Mouse (Mus musculus) T-cell, adult 2 months (primary cell): ENCODE measurements around the gene Lrpprc.

Source experiments
- DNase-seq: peaks from one replicate; pipeline ENCODE4 v3.0.0; 2022; ENCODE audit warnings: low spot score

Gene Lrpprc

DNA sequence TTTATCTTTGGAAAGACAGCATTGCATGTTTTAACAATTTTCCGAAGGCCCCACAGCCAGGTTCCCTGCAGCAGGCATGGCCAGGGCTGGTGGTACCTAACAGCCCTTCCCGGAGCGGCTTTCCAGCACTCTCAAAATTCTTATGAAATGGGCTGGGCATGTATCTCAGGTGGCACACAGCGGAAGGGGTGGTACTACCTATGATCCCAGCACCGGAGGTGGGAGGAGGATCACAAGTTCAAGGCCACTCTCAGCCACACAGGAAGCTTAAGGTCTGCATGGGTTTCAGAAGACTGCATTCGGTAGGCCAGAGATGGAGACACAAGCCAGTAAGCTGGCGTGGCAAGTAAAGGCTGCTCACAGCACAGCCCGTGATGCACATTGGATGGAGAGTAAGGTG lies 31.6 kb downstream of the Lrpprc start:
- DNase-seq = peak; percentile 7

DNA sequence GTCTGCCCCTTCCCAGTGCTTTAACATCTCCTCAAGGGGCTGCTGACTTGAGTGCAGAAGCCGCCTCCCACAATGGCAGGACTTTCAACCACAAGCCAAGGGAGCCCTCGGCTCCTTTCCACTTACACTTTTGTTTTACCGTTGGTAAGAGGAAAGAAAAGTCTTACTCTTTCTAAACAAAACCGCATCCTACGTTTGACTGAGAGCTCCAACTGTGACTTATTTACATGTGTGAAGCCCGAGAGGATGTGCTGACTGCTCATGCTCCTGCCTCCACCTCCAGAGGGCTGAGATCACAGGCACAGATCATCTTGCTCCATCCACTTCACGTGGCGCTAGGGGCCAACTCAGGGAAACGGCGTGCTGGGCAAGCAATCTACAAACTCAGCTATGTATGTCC lies 32.2 kb downstream of the Lrpprc start:
- peak; percentile 19 for DNase-seq

DNA sequence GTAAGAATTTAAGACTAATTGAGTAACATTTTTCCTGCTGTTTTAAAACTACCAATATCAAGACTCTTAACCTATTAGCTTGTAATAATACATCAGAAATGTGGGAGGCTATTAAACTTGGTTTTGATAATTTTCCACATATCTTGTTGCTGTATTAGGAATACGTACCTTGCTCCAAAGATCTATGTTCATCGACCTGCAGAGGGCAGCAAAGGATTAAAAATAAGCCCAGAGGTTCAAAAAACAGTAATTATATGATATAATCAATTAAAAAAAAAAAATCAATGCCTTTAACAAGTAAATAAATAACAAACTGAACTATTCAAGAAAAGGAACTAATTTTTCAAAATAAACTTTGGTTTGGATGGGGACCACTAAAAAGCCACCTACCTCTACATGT lies 34.5 kb downstream of the Lrpprc start:
- DNase-seq = no peak

DNA sequence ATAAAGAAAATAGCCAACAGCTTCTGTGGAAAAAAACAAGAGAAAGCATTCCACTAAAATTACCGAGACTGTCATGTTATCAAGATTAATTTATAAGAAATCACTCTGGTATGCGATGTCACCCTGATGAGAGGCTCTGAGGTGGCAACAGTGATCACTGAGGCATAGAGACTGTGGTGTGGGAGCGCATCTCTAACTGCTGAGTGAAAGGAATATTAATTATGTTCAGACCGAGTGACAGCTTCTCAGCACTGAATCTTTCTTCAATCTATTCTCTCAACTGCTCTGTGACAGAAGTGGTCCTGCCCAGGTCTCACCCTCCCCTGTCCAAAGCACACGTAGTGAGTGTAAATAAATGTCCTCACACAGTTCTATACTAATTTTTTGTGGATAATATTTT lies 37.1 kb downstream of the Lrpprc start:
- DNase-seq = no peak

GRCm38 (mm10) chr17:84752286-84752685 lies 38.3 kb downstream of the Lrpprc start:
- DNase-seq = no peak

- no peak for DNase-seq
Measured at GRCm38 (mm10) chr17:84751630-84752191, 38.9 kb downstream of the Lrpprc start.

DNA sequence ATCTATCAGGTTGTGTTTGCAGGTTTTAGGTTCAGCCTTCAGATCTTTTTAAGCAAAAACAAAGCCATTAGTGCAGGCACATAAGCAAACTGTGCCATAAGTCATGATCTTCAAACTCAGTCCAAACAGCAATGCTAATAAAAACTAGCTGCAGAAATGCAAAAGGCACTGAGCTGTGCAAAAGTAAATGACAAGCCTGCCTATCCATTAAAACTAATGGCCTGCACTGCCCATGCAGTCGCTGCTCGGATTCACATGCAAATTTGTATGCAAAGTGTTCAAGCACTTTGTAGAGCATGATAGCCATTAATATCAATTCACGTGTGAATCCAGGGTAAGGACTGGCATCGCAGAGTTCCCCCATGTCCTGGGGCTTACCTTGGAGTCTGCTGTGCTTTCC lies 40.5 kb downstream of the Lrpprc start:
- DNase-seq = no peak

DNA sequence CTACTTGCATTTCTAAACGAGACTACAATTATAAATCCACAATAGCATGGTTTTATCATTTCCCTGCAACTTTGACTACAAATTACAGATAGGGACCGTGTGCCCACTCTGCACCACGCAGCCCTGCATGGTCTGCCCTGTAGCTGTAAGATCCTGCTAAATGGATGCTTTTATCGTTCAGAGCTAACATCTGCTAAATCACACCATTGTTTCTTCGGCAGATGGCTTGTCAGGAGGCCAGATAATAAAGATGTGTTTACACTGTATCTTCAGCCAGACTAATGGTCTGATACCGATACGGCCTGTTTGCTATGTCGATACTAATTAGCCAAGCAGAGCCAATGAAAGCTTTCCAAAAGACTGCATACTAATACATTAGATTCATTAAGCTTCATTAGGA lies 41.3 kb downstream of the Lrpprc start:
- no peak for DNase-seq

GRCm38 (mm10) chr17:84748152-84748682 lies 42.4 kb downstream of the Lrpprc start:
- DNase-seq = no peak

DNA sequence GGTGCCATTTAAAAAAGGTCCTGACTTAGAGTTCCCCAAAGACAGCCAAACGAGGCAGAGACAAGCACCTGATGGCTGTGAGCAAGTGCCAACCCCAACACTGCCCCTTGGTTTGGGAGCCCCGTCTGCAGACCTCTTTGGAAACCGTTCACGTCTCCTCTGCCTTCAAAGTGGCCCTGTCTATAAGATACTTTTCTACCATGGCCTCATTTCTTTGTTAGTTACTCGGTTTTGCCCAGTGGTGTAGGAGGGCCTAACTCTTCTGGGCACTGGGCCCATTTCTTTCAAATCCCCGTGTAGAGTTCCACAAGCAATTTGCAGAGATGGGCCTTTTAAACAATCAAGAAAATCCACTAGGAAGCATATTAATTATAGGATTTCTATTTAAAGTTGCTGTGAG lies 43.4 kb downstream of the Lrpprc start:
- DNase-seq = no peak

DNA sequence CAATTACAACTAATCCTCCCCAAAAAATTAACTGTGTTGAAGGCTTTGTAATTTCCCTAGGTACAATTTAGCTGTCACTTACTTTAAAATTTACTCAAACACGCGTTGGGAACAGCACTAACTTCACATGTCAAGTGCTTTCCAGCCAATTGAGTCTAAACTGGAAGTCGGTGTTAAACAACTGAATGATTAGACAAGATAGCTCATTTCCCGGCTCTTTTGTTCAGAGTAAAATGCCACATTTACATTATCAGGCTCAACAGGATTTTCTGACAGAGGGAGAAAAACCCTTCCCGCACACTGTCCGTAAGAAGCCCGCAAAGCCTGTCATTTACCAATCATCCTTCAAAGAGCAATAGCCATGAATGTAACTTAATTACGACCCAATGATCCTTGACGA lies 45.6 kb downstream of the Lrpprc start:
- DNase-seq = no peak

DNA sequence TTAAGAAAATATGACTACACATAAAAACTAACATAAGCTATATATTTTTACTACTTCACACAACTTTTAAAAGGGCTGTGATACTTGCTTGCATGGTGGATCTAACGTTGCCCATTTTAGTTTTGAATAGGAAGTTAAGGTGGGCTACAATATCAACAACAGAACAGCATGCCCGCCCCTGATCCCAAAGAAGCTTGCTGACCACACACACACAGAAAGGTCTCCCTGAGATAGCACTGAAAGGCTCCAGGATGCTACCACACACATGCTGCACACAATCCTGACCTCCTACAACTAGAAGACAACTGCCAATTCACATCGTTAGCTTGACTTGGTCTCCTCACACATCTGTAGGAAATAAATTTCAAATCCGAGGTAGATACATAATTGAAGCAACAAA lies 46.3 kb downstream of the Lrpprc start:
- DNase-seq = no peak

DNA sequence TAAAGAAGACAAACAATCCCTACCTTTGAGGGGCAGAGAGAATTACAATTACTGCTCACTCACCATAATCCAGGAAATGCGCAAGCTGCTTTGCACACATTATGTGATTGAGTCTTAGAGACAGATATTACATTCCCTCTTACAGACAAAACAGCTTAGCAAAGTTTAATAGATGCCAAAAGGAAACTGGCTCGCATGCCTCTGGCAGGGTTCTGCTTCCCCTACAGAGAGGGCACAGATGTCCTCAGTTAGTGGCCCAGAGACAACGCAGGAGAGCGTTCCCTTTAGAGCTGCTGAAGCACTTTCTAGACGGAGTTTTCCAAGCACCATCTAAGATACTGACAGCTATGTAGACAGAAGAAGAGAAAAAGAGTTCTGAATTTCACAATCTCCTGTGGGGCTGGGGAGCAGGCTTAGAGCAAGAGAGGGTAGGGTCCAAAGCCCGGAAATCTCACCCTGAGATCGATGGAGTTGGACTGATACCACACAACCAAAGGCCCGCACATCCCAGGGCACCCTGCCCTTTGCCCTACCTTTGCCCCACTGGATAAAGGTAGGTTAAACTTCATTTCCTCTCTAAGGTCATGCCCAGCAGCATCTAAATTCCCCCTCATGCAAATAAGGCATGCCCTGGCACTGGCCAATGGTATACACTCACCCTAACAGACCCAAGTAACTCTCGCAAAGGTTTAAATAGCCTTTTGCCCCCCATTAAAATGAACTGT lies 52.4 kb downstream of the Lrpprc start:
- no peak for DNase-seq

DNA sequence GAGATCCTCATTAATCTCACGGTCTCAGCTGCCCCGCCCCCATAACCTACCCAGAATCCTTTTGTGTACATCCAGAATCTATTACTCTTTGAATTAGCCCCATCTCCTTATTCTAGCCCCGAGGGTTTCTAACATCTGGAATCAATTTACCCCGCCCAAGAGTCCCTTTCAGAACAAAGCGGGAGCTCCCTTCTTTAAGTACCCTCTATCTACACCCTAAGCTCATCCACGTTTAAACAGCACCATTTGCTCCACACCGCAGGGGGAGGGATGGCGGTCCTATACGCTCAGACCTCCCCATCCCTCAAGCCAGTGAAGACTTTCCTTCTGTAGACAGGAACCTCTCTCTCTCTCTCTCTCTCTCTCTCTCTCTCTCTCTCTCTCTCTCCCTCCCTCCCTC lies 53.9 kb downstream of the Lrpprc start:
- no peak for DNase-seq

- no peak for DNase-seq
Measured at GRCm38 (mm10) chr17:84732612-84733011, 58.0 kb downstream of the Lrpprc start.

- DNase-seq = no peak
Measured at GRCm38 (mm10) chr17:84731361-84731760, 59.2 kb downstream of the Lrpprc start.

- no peak for DNase-seq
Measured at GRCm38 (mm10) chr17:84729140-84729539, 61.4 kb downstream of the Lrpprc start.

DNA sequence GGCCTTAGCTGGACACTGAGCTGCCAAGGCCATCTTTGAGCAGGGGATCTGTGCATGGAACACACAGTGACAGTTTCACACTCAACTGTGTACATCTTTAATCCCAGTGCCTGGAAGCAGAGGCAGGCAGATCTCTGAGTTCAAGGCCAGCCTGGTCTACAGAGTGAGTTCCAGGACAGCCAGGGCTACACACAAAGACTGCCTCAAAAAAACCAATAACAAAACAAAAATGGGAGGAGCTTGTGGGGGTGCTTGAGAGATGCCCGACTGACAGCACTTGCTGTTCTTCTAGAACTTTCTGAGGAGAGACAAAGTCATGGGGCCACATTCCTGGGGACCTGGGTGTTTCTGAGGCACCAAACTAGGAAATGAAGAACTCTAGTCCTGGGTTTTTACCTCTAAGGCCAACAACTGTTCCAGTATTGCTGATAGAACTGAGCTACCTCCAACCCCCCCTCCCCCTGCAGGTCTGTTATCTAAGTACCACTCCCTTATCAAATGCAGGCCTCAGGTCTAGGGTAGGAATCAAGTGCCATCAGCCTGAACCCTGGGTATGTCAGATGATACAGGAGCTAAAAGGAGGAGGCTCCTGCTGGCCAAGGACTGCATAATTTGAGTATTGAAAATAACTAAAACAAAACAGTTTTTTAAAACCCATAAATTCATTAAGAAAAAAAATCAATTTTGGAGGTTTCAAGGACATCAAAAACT lies 62.2 kb downstream of the Lrpprc start:
- no peak for DNase-seq

DNA sequence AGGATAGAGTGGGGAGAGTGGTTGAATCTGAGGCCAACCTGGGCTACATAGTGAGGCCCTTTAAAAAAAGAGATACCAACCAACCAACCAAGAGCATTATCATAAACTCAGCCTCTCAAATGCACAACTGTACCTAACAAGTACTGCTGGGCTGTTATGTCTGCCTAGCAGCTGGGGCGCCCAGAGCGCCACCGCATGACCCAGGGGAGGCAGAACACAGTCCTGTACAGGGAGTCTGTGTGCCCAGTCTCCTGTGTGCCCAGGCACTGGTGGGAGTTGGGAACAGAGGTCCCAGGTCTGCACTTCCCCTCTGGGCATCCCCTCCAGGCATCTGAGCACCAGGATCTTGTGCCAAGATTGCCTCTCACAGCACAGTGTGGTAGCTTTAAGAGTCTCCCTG lies 65.4 kb downstream of the Lrpprc start:
- DNase-seq = no peak

- no peak for DNase-seq
Measured at GRCm38 (mm10) chr17:84724028-84724427, 66.6 kb downstream of the Lrpprc start.

GRCm38 (mm10) chr17:84719105-84719504 lies 71.5 kb downstream of the Lrpprc start:
- no peak for DNase-seq

- DNase-seq = no peak
Measured at GRCm38 (mm10) chr17:84717416-84717815, 73.2 kb downstream of the Lrpprc start.

- DNase-seq = no peak
Measured at GRCm38 (mm10) chr17:84716252-84716872, 74.2 kb downstream of the Lrpprc start.
